Mouse (Mus musculus) embryonic fibroblast, embryonic 13.5 days (primary cell): ENCODE data around the gene Col4a4. TPM values are rescaled to one million over a fixed set of nuclear protein-coding genes. Genes with fewer than 3 reads are reported as not detected.

ENCODE experiments used
- H3K27ac ChIP-seq: 2 replicates; pipeline ENCODE4 v1.5.1; 2012; ENCODE audit warnings: low read length, control low read depth, inconsistent platforms; ENCODE audit not compliant: insufficient read depth
- H3K4me1 ChIP-seq: 2 replicates; pipeline ENCODE4 v1.6.1; 2011; ENCODE audit warnings: low read length; ENCODE audit not compliant: control insufficient read depth, insufficient read depth
- H3K4me3 ChIP-seq: 2 replicates; pipeline ENCODE4 v1.5.1; 2011; ENCODE audit warnings: mild to moderate bottlenecking, control low read depth, low read length; ENCODE audit not compliant: insufficient read depth
- CTCF ChIP-seq: IDR thresholded peaks from 2 replicates; pipeline ENCODE4 v1.5.1; 2011; ENCODE audit warnings: mild to moderate bottlenecking, control low read depth, low read length, moderate library complexity, borderline replicate concordance; ENCODE audit not compliant: insufficient read depth
- POLR2A ChIP-seq: IDR thresholded peaks from 2 replicates; pipeline ENCODE4 v1.6.1; 2011; ENCODE audit warnings: low read depth, mild to moderate bottlenecking, control low read depth, low read length, moderate library complexity
- polyA plus RNA-seq: library from polyadenylated mRNA; stranded (reverse); fragments of >200 nt; gene quantifications from 2 replicates; pipeline ENCODE4 v1.2.4, GENCODE M21; 2011; ENCODE audit warnings: low read depth; ENCODE audit not compliant: missing spikeins, insufficient read length

The Col4a4 gene
- polyA plus RNA-seq, 1 experiment, result 0.09 TPM

DNA sequence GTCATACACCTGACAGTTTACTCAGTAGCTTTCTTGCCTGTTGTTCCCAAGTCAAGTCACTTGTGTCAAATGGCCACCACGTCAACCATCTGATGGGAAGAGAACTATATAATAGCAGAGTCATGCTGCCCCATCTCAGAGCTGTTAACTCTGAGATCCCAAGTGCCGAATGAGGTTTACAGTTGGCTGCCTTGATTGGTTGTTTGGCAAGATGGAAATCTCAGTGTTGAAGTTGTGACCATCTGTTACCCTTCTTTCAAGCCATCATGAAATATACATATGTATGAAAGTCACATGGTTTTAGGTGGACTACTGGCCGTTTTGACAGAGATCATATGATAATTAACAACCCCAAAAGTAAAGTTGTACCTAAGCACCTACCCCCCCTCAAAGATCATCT, 149.4 kb downstream of the Col4a4 start:
- Histone ChIP-seq H3K4me3 (no peak overlapping the region), H3K4me1 (no peaks in the 10 kb centered on the region), H3K27ac (no peak overlapping the region)
- no peak for TF ChIP-seq CTCF
- TF ChIP-seq POLR2A, result no peak

DNA sequence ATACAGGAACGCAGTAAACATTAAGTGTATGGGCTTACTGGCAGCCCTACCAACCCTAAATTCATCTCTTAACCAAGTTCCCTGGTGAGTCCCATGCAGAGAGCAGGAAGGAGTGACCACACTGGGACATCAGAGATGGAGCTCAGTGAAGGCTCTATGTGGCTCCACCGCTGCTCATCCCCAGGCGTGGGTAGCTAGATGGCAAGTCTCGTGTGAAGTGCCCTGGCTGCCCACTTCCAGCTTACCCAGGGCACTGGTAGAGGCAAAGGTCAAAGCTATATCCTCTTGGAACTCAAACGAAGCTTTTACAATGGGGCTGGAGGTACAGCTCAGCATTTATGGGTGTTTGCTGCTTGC, 153.0 kb downstream of the Col4a4 start:
- H3K4me3 ChIP-seq, result no peak overlapping the region
- peaks cover 5% of the 10 kb centered on the region; the same call in 1 of the 2 replicates for H3K4me1 ChIP-seq
- no peak overlapping the region for H3K27ac ChIP-seq
- TF ChIP-seq CTCF (no peak), POLR2A (no peak)

DNA sequence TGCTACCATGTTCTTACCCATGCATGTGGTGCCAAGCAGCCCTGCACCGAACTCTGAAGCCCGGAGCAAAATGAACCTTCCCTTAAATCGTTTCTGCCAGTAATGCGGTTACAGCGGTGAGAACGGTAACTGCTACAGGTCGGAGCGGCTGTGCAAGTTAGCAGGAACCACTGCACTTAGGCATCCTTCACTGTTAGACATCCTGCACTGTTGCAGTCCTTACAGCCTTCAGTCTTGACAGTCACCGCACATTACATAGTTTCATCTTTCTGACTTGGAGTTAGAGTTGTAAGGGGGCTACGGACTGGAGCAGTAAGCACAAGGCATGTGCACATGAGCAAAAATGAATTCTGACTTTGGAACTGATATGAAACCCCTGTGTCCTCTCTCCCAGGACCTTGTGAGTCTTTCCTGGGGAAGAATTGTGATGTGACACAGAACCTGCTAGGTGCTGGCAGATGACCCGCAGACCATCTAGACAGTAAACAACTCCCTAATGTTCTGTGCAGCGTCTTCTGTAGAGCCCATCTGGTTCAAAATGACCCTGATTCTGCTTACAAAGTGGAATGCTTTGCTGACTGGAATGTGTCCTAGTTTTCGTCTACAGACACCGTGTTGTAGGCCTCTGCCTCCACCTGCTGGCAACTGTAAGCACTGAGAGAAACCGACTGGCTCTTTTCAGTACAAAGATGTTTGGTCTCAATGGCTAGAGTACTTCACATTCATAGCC, 153.6 kb downstream of the Col4a4 start:
- Histone ChIP-seq H3K4me1 (peaks cover 9% of the 10 kb centered on the region; the same call in 1 of the 2 replicates), H3K27ac (no peak overlapping the region), H3K4me3 (no peak overlapping the region)
- TF ChIP-seq POLR2A, result no peak
- TF ChIP-seq CTCF, result peak; percentile 83; the same call in 1 of the 2 replicates

DNA sequence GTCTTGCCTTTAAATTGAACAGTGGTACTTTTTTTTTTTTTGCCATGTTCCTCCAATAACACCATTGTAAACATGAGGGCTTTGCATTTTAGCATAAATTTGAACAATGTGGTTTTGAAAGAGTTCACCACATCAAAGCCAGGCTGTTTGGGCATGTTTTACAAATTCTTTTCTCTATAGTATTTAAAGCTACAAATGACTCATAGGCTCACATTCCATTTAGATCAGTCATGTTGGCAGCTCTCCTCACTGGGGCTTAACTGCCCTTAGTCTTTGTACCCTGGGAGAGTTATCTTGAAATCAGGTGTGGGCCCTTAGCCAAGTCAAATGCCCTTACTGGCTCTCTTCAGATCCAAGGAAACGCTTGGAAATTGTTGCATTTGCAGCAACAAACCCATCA, 157.6 kb downstream of the Col4a4 start:
- H3K4me1 ChIP-seq, result peaks cover 9% of the 10 kb centered on the region; the same call in 1 of the 2 replicates
- TF ChIP-seq POLR2A (no peak), CTCF (no peak)
- no peak overlapping the region for H3K4me3 ChIP-seq
- H3K27ac ChIP-seq, result no peak overlapping the region

DNA sequence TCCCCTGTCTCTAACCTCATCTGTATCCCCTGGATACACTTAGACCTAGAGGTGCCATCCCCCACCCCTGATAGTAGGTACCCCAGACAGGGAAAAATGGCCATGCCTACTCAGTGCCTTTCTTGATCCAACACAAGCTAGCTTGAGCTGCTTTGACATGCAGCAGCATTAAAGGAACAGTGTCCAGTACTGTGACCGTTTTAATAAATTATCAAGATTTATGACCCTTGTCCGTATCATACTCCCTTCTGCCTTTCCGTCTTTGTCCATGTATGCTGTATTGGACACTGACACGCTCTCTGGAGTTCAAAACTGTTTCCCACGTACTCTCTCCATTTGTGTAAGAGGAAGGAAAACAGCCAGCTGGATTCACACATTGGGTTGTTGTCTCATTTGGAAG, 158.9 kb downstream of the Col4a4 start:
- H3K4me3 ChIP-seq, result no peak overlapping the region
- no peak overlapping the region for H3K27ac ChIP-seq
- H3K4me1 ChIP-seq, result peaks cover 9% of the 10 kb centered on the region; the same call in 1 of the 2 replicates
- no peak for TF ChIP-seq CTCF

DNA sequence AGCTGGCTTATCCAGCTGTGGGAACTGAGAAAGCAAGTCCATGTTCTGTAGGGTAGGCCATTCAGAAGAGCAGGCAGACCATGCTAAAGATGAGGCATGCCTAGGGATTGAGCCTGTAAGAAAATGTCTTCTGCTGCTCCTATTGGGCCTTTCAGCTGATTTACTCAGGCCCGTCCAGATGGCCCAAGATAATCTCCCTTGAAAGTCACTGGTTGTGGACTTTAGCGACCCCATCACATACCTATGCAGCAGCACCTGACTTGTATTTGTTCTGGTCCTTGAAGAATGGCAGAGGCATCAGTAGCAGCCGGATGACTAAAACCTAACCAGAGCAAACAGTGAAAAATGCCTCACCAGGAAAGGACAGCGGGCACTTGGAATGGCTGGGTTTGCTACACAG, 171.0 kb downstream of the Col4a4 start:
- Histone ChIP-seq H3K4me1 (peaks cover 3% of the 10 kb centered on the region), H3K4me3 (no peak overlapping the region), H3K27ac (no peak overlapping the region)
- no peak for TF ChIP-seq POLR2A
- TF ChIP-seq CTCF, result no peak

DNA sequence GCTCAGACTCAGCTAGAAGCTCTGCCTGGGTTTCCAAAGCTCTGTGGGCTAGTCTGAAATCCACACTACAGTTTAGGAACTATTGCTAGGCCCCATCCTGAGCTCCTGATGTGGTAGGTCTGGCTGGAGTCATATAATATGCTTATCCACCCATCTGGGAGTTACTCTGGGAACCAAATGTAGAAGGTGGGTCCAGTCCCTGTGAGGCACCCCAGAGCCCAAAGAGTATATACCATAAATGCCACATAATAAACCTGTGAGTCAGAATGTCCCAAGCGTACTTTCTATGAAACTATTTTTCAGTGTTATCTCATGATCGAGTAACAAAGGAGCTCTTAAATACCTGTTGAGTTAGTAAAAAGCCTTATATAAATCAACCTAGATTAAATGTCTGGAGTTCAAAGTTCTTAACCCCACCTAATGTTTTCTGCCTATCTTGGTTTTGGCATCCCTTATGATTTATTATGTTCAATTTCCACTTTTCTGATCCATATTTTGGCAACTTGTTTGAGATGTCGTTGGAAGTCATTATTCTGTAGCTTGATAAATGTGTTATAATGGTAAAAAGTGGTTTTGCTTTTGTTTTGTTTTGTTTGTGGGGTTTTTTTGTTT, 172.1 kb downstream of the Col4a4 start:
- TF ChIP-seq CTCF (no peak), POLR2A (no peak)
- Histone ChIP-seq H3K27ac (no peak overlapping the region), H3K4me1 (peaks cover 3% of the 10 kb centered on the region), H3K4me3 (no peak overlapping the region)

DNA sequence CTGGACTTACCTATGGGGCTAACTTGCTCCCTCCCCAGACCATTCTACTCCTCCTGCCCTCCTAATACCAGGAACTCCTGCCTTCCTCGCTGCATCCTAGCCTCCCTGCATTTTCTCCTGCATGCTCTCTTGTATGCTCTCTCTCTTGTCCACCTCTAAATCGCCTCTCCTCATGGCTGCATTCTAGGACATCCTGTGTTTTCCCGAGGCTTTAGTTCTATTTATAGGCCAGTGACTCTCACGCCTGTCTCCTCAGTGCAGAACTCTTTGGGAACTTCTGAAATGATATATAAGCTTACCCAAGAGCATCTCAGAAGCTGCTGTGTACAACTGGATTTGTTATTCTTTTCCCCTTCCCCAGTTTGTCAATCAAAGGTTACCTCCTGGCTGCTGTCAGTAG, 174.6 kb downstream of the Col4a4 start:
- TF ChIP-seq POLR2A (no peak), CTCF (no peak)
- Histone ChIP-seq H3K4me1 (peaks cover 3% of the 10 kb centered on the region), H3K27ac (no peak overlapping the region), H3K4me3 (no peak overlapping the region)

DNA sequence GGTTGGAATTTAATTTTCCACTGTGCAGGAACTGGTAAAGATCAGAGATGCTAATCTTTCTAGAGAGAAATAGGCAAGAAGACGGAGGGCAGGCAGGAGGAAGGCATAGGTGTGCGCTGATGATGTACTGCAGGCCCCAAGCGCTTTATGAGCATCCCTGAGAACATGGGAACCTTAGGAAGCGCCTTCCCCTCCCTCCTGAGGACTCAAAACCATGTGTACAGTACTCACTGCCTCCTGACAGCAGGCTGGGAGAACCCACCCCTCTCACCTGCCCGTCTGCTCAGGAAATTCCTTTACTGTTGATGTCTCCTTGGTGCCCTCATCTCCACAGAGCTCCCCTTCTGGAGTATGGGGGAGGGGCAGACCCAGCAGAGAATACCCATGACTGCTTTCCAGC, 175.1 kb downstream of the Col4a4 start:
- peaks cover 3% of the 10 kb centered on the region for H3K4me1 ChIP-seq
- no peak overlapping the region for H3K27ac ChIP-seq
- no peak for TF ChIP-seq CTCF
- TF ChIP-seq POLR2A, result no peak
- H3K4me3 ChIP-seq, result no peak overlapping the region

DNA sequence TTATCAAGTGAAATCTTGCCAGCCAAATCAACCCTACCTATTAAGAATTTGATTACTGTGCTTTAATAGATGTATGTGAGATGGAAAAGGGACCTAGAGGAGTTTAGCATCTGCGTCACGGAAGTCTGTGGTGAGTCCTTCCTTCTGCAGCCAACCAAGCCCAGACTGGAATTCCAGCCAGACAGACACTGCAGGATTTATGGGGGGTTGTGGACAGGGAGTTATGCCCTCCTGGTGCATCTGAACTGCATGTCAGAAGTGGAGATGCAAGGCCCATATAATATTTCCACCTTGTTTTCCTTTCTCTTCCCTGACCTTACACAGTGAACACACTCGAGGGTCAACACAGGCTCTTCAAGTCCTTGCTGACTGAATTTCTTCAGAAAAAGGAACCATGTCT, 176.1 kb downstream of the Col4a4 start:
- Histone ChIP-seq H3K27ac (no peak overlapping the region), H3K4me1 (peaks cover 3% of the 10 kb centered on the region), H3K4me3 (no peak overlapping the region)
- no peak for TF ChIP-seq POLR2A
- no peak for TF ChIP-seq CTCF

DNA sequence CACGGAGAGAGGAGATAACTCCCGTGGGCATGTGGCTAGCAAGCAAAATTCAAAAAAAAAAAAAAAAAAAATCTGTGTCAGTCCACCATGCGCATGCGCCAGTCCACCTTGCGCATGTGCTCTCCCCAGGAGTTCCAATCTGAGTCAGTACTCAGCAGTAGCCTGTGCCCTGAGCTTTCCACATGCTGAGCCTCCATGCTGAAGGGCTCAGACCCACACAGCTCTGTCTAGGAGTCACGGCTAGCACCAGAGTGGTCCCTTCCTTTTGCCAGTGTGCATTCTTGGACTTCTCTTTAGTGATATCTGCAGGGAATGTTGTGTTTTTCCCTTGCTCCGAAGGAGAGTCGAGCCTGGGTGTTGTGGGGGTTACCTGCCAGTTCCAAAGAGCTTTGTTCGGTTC, 177.4 kb downstream of the Col4a4 start:
- H3K4me3 ChIP-seq, result no peak overlapping the region
- H3K27ac ChIP-seq, result no peak overlapping the region
- TF ChIP-seq CTCF (no peak), POLR2A (no peak)
- peaks cover 3% of the 10 kb centered on the region for H3K4me1 ChIP-seq
